Mouse (Mus musculus) left cerebral cortex, adult 6 months (tissue): ENCODE measurements around the gene Scgb1b12. TPM values are rescaled to one million over a fixed set of nuclear protein-coding genes. Genes with fewer than 3 reads are reported as not detected.

Experiments
- long read RNA-seq, 2 experiments: library from polyadenylated mRNA; unstranded; transcript quantifications; one replicate each; pipeline ENCODE4 v2.0.0; 2019 to 2020
- polyA plus RNA-seq: library from polyadenylated mRNA; unstranded; fragments of <200 nt; fragmentation: Nextera tagmentation; gene quantifications from 2 replicates; pipeline ENCODE4 v1.2.3, GENCODE M21; 2021

The Scgb1b12 gene
- polyA plus RNA-seq, result not detected in 2 replicates
- long read RNA-seq, experiment 1, result 0 reads
- long read RNA-seq, experiment 2, result 0 reads

GRCm38 (mm10) chr7:32333882-32334281 is at the start of gene Scgb1b12:
TSS of gene Scgb1b12 (plus strand) at chr7:32334182.

GRCm38 (mm10) chr7:32327145-32327544 is 6.8 kb upstream of the Scgb1b12 start, which contains the start of gene Scgb2b12:
TSS of gene Scgb2b12 (minus strand) at chr7:32327245.

Other genes with a start within 250 kb of the Scgb1b12 start
- gene Scgb1b10, start 233.3 kb upstream of the Scgb1b12 start, polyA plus RNA-seq, result not detected in 2 replicates
- not detected in 2 replicates for gene Scgb2b11, start 123.0 kb upstream of the Scgb1b12 start, polyA plus RNA-seq
- gene Scgb1b11, start 111.3 kb upstream of the Scgb1b12 start, polyA plus RNA-seq, result not detected in 2 replicates
- gene Scgb2b12, start 6.9 kb upstream of the Scgb1b12 start, polyA plus RNA-seq, result not detected in 2 replicates
- gene Scgb1b29, start 107.4 kb downstream of the Scgb1b12 start, polyA plus RNA-seq, result not detected in 2 replicates